Mouse (Mus musculus): Measurements from ENCODE around the gene Gm20883.
"Not testable (repeated sequence)": the region's sequence is repeated elsewhere in the genome, so short reads cannot be mapped to it uniquely, and the experiment has no call there.

Gm20883 gene

GRCm38 (mm10) chrY:50607951-50608350 lies at the start of gene Gm20883:
Gm20883 (plus strand) TSS chrY:50608251.
- DNase-seq (ENCODE audit: low spot score), result not testable (repeated sequence)

Measured in urinary bladder, postnatal 10 days (tissue).